In genomic region chr16:14159746-14160131, GRCm38 (mm10) we compare ENCODE assay signal across 8 mouse cellular contexts. TPM values are rescaled to one million over a fixed set of nuclear protein-coding genes. Genes with fewer than 3 reads are reported as not detected.
DNase-seq lines count a peak whose midpoint lies in the region; ATAC-seq and TF ChIP-seq lines count a peak whose summit lies in the region.

No protein-coding gene starts in this region.

- no peak for TF ChIP-seq POLR2A in MEL (IDR thresholded peaks at IDR 0.05; ENCODE audit: control insufficient read depth in 1 of 2, insufficient read depth in 1 of 2, low read depth in 1 of 2, low read length in 2 of 2, poor library complexity in 1 of 2)

- peaks cover 0 to 21% of the 10 kb centered on the region in 2 experiments; a peak in 2 of 4 replicates for H3K36me3 ChIP-seq in MEL (ENCODE audit: control insufficient read depth in 1 of 2, insufficient read depth in 2 of 2, low read length in 2 of 2)
- H3K36me3 ChIP-seq in forebrain, embryonic 11.5 days (ENCODE audit: control insufficient read depth, insufficient read depth, low read length) = no peaks in the 10 kb centered on the region
- H3K36me3 ChIP-seq in lung, embryonic 16.5 days (ENCODE audit: control insufficient read depth, insufficient read depth, low read length) = no peaks in the 10 kb centered on the region

- intact Hi-C loops in heart, postnatal 14 days (cut with DNase I) = loop anchor here (5.0 to 10.0 kb wide), 4 partner anchors 38 to 495 kb away; partner anchors contain the start of genes Mpv17l, Ntan1, Parn and Pdxdc1

- TF ChIP-seq RAD21 in MEL (IDR thresholded peaks at IDR 0.05; ENCODE audit: low read depth, low read length) = peak; percentile 69

- peak overlapping the region; percentile 71 for H3K27ac ChIP-seq in MEL (ENCODE audit: control insufficient read depth, low read depth, low read length)
- peak overlapping the region; percentile 86 for H3K27ac ChIP-seq in brown adipose tissue, adult 24 weeks (replicated peaks; ENCODE audit: low read depth, low read length)
- peak overlapping the region; percentile 95 for H3K27ac ChIP-seq in forebrain, embryonic 11.5 days (ENCODE audit: low read depth, low read length)
- peak overlapping the region; percentile 99 for H3K27ac ChIP-seq in layer of hippocampus, adult 2 months
- peak overlapping the region; percentile 92 for H3K27ac ChIP-seq in lung, embryonic 16.5 days (ENCODE audit: low read length)

- peak overlapping the region; percentile 84 to 92 for H3K4me3 ChIP-seq in MEL (ENCODE audit: control insufficient read depth in 1 of 2, insufficient read depth in 1 of 2, low read depth in 2 of 2, low read length in 2 of 2)
- H3K4me3 ChIP-seq in brown adipose tissue, adult 24 weeks (ENCODE audit: insufficient read depth, low read depth, low read length) = peak overlapping the region; percentile 77
- H3K4me3 ChIP-seq in forebrain, embryonic 11.5 days (ENCODE audit: low read depth, low read length) = peak overlapping the region; percentile 71
- H3K4me3 ChIP-seq in layer of hippocampus, adult 2 months = peak overlapping the region; percentile 57
- H3K4me3 ChIP-seq in lung, embryonic 16.5 days (ENCODE audit: low read length) = peak overlapping the region; percentile 54

- no peaks in the 10 kb centered on the region for H3K27me3 ChIP-seq in MEL (ENCODE audit: control insufficient read depth in 1 of 2, insufficient read depth in 2 of 2, low read length in 2 of 2)
- no peaks in the 10 kb centered on the region for H3K27me3 ChIP-seq in forebrain, embryonic 11.5 days (ENCODE audit: control insufficient read depth, insufficient read depth, low read length)
- no peaks in the 10 kb centered on the region for H3K27me3 ChIP-seq in lung, embryonic 16.5 days (ENCODE audit: control insufficient read depth, insufficient read depth, low read depth, low read length)

- peak in 1 of 2 experiments; percentile 7; a peak in 1 of 4 replicates for TF ChIP-seq EP300 in MEL (IDR thresholded peaks at IDR 0.05; ENCODE audit: low read depth in 1 of 2, low read length in 2 of 2)

- H3K9me3 ChIP-seq in MEL (replicated peaks; ENCODE audit: insufficient read depth, low read length) = no peaks in the 10 kb centered on the region
- H3K9me3 ChIP-seq in forebrain, embryonic 11.5 days (ENCODE audit: control insufficient read depth, low read length) = no peaks in the 10 kb centered on the region
- H3K9me3 ChIP-seq in lung, embryonic 16.5 days (ENCODE audit: control insufficient read depth, low read length) = no peaks in the 10 kb centered on the region

- H3K9ac ChIP-seq in MEL (ENCODE audit: control insufficient read depth, low read depth, low read length, poor library complexity, severe bottlenecking) = peak overlapping the region; percentile 85
- peak overlapping the region; percentile 72 for H3K9ac ChIP-seq in forebrain, embryonic 11.5 days (ENCODE audit: low read length)
- peak overlapping the region; percentile 67 for H3K9ac ChIP-seq in lung, embryonic 16.5 days (ENCODE audit: low read length)

- H3K79me2 ChIP-seq in MEL (ENCODE audit: control insufficient read depth, insufficient read depth, low read length, poor library complexity) = peaks cover 25% of the 10 kb centered on the region

- peak; percentile 88 for DNase-seq in MEL (ENCODE audit: low read depth, low spot score)
- peak; percentile 75 for DNase-seq in forebrain, embryonic 11.5 days (ENCODE audit: low spot score)
- DNase-seq in heart, postnatal 14 days = peak; percentile 64 to 81
- peak; percentile 73 to 79 for DNase-seq in layer of hippocampus, adult 2 months (ENCODE audit: low spot score in 2 of 2)
- peak; percentile 70 for DNase-seq in ovary, postnatal 14 days (ENCODE audit: low spot score)
- peak; percentile 81 for DNase-seq in thymus, postnatal 14 days

- peak; percentile 1; the same call in 1 of the 2 replicates for ATAC-seq in forebrain, embryonic 11.5 days (replicated peaks; ENCODE audit: low FRiP score)
- ATAC-seq in lung, embryonic 16.5 days (ENCODE audit: low read depth) = peak; percentile 11

- WGBS in forebrain, embryonic 11.5 days = under 1% methylated on average over 10 of the region's 10 CpGs
- 0% methylated on average over 10 of the region's 10 CpGs for WGBS in lung, embryonic 16.5 days

- H3K4me1 ChIP-seq in MEL (ENCODE audit: control insufficient read depth in 1 of 2, insufficient read depth in 2 of 2, low read length in 2 of 2) = peaks cover 0 to 6% of the 10 kb centered on the region in 2 experiments; a peak in 3 of 4 replicates
- H3K4me1 ChIP-seq in brown adipose tissue, adult 24 weeks (ENCODE audit: control insufficient read depth, insufficient read depth, insufficient read length, low read length) = no peaks in the 10 kb centered on the region
- H3K4me1 ChIP-seq in forebrain, embryonic 11.5 days (replicated peaks; ENCODE audit: control insufficient read depth, insufficient read depth, low read length) = peaks cover 7% of the 10 kb centered on the region; the same call in 1 of the 2 replicates
- peaks cover 19% of the 10 kb centered on the region for H3K4me1 ChIP-seq in lung, embryonic 16.5 days (replicated peaks; ENCODE audit: control insufficient read depth, insufficient read depth, low read length)

- peak overlapping the region; percentile 66 for H3K4me2 ChIP-seq in forebrain, embryonic 11.5 days (ENCODE audit: low read depth, low read length, severe bottlenecking)
- peak overlapping the region; percentile 56 for H3K4me2 ChIP-seq in lung, embryonic 16.5 days (ENCODE audit: low read depth, low read length)

- TF ChIP-seq CTCF in MEL (IDR thresholded peaks at IDR 0.05 in 2 of 3, conservative IDR thresholded peaks at IDR 0.05 in 1 of 3; ENCODE audit: control insufficient read depth in 1 of 3, insufficient read depth in 1 of 3, low read depth in 2 of 3, low read length in 3 of 3, poor library complexity in 1 of 3, severe bottlenecking in 1 of 3) = peak; percentile 60 to 93 (median 84)
- TF ChIP-seq CTCF in layer of hippocampus, adult 2 months (conservative IDR thresholded peaks at IDR 0.05) = peak; percentile 93

TF ChIP-seq in MEL, 35 proteins besides CTCF, POLR2A, EP300 and RAD21:
- TF ChIP-seq USF2 (IDR thresholded peaks at IDR 0.05; ENCODE audit: borderline replicate concordance in 1 of 2, insufficient read depth in 1 of 2, low read depth in 1 of 2, low read length in 2 of 2) (peak; percentile 52 to 75; a peak in 3 of 4 replicates), RCOR1 (IDR thresholded peaks at IDR 0.05; ENCODE audit: low read depth, low read length) (peak; percentile 59), MEF2A (IDR thresholded peaks at IDR 0.05; ENCODE audit: extremely low read depth, insufficient replicate concordance, low read depth, low read length, poor library complexity, severe bottlenecking) (no peak), SIN3A (IDR thresholded peaks at IDR 0.05; ENCODE audit: low read length) (peak; percentile 92), MXI1 (IDR thresholded peaks at IDR 0.05; ENCODE audit: low read depth, low read length) (peak; percentile 92), USF1 (IDR thresholded peaks at IDR 0.05; ENCODE audit: low read depth, low read length) (peak; percentile 94), TBP (IDR thresholded peaks at IDR 0.05; ENCODE audit: low read depth, low read length) (no peak), MYC (IDR thresholded peaks at IDR 0.05; ENCODE audit: low read depth, low read length) (peak; percentile 96), HCFC1 (IDR thresholded peaks at IDR 0.05; ENCODE audit: low read depth, low read length) (no peak; the same call in 1 of the 2 replicates), CHD1 (IDR thresholded peaks at IDR 0.05; ENCODE audit: low read depth, low read length) (peak; percentile 91; the same call in 1 of the 2 replicates), MAFK (IDR thresholded peaks at IDR 0.05; ENCODE audit: borderline replicate concordance, low read depth, low read length) (no peak), ZNF384 (IDR thresholded peaks at IDR 0.05; ENCODE audit: low read depth, low read length) (peak; percentile 69), SMC3 (IDR thresholded peaks at IDR 0.05; ENCODE audit: low read depth, low read length) (peak; percentile 55), MAX (IDR thresholded peaks at IDR 0.05; ENCODE audit: low read length) (peak; percentile 94), KAT2A (conservative IDR thresholded peaks at IDR 0.05; ENCODE audit: low read depth, low read length) (no peak), BHLHE40 (IDR thresholded peaks at IDR 0.05; ENCODE audit: borderline replicate concordance, low read depth, low read length) (peak; percentile 86), ZC3H11A (IDR thresholded peaks at IDR 0.05; ENCODE audit: low read depth, low read length) (peak; percentile 40; the same call in 1 of the 2 replicates)
TF ChIP-seq in MEL: peak in this region for 12.

RNA-seq across cellular contexts. Expression of gene Nde1, which starts 3.3 kb away (rescaled TPM):
- total RNA-seq in MEL (2012; rRNA removed) = 25.2 and 25.8 TPM in 2 replicates
- 10 to 100 TPM in 1 of 2 experiments, not detected in 1; 42.5 TPM for polyA plus RNA-seq in MEL (2012; ENCODE audit: insufficient read depth in 1 of 2, insufficient read length in 2 of 2, low read depth in 1 of 2, low replicate concordance in 2 of 2, missing spikeins in 1 of 2)
- polyA plus RNA-seq in brown adipose tissue, adult 24 weeks (2012; ENCODE audit: insufficient read depth, insufficient read length, missing spikeins) = 14.3 and 16.5 TPM in 2 replicates
- 199 and 201 TPM in 2 replicates for polyA plus RNA-seq in forebrain, embryonic 11.5 days (2014; fragmentation: Nextera tagmentation; extraction: Ambion mirVana)
- 10 to 100 TPM; 31.6 to 32.1 TPM for total RNA-seq in heart, postnatal 14 days (2021)
- 10 to 100 TPM; 30.9 to 32.6 TPM for total RNA-seq in layer of hippocampus, adult 2 months (2021)
- polyA plus RNA-seq in lung, embryonic 16.5 days (2015; fragmentation: Nextera tagmentation; extraction: Ambion mirVana) = 126 and 133 TPM in 2 replicates

RNA-seq across cellular contexts. Expression of gene Marf1, which starts 3.4 kb away (rescaled TPM):
- total RNA-seq in MEL (2012; rRNA removed) = 8.7 and 9.3 TPM in 2 replicates
- 10 to 100 TPM in 1 of 2 experiments, not detected in 1; 16.2 TPM for polyA plus RNA-seq in MEL (2012; ENCODE audit: insufficient read depth in 1 of 2, insufficient read length in 2 of 2, low read depth in 1 of 2, low replicate concordance in 2 of 2, missing spikeins in 1 of 2)
- 12.3 and 14.0 TPM in 2 replicates for polyA plus RNA-seq in brown adipose tissue, adult 24 weeks (2012; ENCODE audit: insufficient read depth, insufficient read length, missing spikeins)
- 16.0 and 18.6 TPM in 2 replicates for polyA plus RNA-seq in forebrain, embryonic 11.5 days (2014; fragmentation: Nextera tagmentation; extraction: Ambion mirVana)
- 10 to 100 TPM; 28.9 to 29.5 TPM for total RNA-seq in heart, postnatal 14 days (2021)
- 100 to 1,000 TPM; 134 to 138 TPM for total RNA-seq in layer of hippocampus, adult 2 months (2021)
- 16.4 and 18.1 TPM in 2 replicates for polyA plus RNA-seq in lung, embryonic 16.5 days (2015; fragmentation: Nextera tagmentation; extraction: Ambion mirVana)

Comparison
In these comparisons a context has a peak if more than half of its experiments do, and no peak if none do; other contexts are left out.
1. Peak in every context shown above with its lines: DNase-seq, ATAC-seq, H3K4me3 ChIP-seq and H3K27ac ChIP-seq.